Mouse (Mus musculus) heart, adult 11 months (tissue): ENCODE measurements around the gene Nod1.
"Not testable (repeated sequence)": the region's sequence is repeated elsewhere in the genome, so short reads cannot be mapped to it uniquely, and the experiment has no call there.

ENCODE experiments used
- DNase-seq: peaks from one replicate; pipeline ENCODE4 v3.0.0; 2022

Gene Nod1

DNA sequence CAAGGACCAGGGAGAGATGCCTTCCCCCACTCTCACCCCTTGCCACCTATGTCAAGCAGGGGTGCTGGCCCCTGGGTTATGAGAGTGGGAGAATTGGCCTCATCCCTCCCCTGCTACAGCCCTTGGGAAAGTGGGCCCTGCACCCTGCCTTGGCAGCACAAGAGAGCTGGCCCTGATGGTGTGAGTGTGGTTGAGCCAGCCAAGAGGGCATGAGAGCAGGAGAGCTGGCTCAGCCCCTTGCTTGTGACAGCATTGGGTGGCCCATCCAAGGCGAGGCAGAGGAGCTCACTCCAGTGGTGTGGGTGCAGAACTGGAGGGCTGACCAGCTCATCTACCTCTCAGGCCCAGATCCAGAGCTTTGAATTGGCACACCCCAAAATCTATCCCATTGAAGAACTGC lies 3.2 kb upstream of the Nod1 start:
- peak; percentile 96 for DNase-seq

DNA sequence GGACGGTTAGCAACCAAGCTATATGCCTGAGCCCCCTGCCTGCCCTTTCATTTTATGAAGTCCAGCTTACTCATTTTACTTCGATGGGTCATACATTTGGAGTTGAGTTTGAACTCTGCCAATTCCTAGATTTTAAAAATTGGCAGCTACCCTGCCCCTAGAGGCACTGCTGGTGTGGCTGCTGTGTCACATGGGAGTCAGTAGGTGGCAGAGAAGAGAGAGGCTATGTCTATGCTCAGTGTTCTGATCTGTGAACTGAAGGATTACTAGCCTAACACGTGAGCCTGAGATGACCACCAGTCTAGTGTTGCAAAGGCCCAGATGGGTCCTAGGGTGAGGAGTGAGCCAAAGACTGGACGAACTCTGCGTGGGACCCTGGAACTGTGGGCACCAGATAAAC lies 2.1 kb upstream of the Nod1 start:
- DNase-seq = peak; percentile 94

DNA sequence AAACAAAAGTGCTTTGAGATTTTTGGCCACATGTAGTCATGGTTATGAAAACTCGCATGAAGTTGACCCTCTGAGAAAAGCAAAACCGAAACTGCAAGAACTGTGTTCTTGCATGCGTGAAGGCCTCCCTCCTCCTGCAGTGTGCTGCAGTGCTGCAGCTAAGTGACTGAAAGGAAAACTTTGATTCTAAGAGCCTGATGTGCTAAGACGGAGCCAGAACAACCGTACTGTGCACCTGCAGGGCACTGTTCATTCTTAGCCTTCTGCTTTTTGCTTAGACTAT lies 458 bp upstream of the Nod1 start:
- peak; percentile 95 for DNase-seq

- peak; percentile 97 for DNase-seq
Observed at GRCm38 (mm10) chr6:54971731-54972110, 691 bp downstream of the Nod1 start.

DNA sequence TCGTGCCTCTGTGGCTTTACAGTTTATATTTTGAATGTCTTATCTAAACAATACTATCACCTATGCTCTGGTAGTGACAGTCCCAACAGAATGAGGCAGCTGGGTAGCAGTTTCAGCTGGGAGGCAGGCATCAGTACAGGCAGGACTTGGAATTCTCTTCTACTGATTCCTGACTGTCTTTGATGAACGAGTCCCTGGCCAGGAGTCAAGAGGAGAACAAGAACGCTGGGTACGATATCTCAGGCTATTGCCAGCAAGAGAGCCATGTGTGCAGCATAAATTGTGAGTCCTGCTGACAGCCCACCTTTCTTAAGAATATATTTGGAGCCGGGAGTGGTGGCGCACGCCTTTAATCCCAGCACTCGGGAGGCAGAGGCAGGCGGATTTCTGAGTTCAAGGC lies 1.9 kb downstream of the Nod1 start:
- peak; percentile 91 for DNase-seq

GRCm38 (mm10) chr6:54969801-54970200 lies 2.6 kb downstream of the Nod1 start:
- DNase-seq = peak; percentile 91

DNA sequence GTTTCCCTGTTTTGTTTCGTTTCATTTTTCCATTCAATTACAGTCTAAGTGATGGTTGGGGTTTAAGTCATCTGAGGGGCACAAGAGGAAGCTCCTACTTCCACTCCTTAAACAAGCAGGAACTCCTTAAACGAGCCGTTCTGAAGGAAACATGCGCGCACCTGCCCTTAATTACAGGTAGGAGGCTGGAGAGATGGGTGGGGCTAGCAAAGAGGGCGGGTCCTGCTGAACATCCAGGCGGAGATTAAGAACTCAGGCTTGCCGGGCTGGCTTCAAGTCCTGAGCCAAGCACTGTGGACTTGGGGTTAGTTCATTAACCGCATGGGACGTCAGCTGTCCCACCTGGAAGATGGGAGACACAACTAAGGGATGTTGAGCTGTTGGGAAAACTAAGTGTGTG lies 4.8 kb downstream of the Nod1 start:
- peak; percentile 89 for DNase-seq

DNA sequence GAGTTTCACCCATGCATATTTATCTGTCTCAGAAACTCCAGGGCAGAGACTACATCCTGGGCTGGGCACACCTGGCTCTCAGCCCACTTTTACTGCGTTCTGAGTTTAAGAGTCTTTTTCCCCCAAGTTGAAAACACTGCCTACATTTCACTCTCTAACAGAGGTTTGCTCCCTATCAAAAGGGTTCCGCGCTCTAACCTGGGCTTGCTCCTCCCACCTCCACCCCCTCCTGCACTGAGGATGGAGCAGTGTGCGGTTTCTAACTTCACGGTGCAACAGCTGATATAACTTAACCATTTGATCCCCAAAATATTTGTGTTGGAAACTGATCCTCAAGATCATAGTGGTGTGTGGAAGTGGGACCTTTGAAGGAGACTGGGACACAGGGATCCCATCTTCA lies 7.2 kb downstream of the Nod1 start:
- DNase-seq = no peak

GRCm38 (mm10) chr6:54964755-54965154 lies 7.7 kb downstream of the Nod1 start:
- no peak for DNase-seq

- DNase-seq = no peak
Observed at GRCm38 (mm10) chr6:54963599-54963998, 8.8 kb downstream of the Nod1 start.

- DNase-seq = peak; percentile 96
Observed at GRCm38 (mm10) chr6:54957655-54958054, 14.8 kb downstream of the Nod1 start.

GRCm38 (mm10) chr6:54956425-54956824 lies 16.0 kb downstream of the Nod1 start:
- DNase-seq = peak; percentile 95

DNA sequence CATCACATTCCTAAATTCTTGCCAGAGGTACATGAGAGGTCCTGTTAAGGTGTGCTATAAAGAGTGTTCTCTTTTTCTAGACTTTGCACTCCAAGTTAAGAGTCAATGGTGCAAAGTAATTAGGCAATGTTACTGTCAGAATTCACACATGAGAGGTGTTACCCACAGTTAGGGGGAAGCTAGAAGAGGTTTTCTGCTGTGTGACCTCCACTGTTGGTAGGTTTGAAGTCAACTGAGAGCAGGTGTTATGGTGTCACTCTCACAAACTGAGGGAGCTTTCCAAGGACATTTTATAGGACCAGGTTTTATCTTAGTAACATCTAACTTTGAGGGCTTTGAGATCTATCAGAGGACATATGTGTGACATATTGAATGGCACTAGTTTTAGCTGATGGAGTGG lies 16.5 kb downstream of the Nod1 start:
- no peak for DNase-seq

- DNase-seq = peak; percentile 98
Observed at GRCm38 (mm10) chr6:54954659-54955414, 17.6 kb downstream of the Nod1 start.

DNA sequence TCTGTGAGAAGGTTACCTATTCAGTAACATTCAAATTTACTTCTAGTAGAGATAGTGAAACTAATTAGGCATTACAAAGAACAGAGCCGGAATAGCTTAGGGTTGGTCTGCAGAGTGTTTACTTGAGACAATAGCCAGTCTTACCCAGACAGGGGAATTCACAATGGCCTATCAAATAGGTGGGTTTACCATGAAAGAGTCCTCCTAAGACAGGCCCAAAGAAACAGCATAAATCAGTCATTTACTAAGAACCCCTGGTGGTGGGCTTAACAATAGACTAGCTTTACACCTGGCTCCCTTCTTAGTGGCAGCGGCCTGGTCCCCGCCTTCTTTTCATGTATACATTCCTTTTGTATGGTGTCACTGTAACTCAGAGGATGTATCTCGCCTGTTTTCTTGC lies 19.0 kb downstream of the Nod1 start:
- DNase-seq = not testable (repeated sequence)

DNA sequence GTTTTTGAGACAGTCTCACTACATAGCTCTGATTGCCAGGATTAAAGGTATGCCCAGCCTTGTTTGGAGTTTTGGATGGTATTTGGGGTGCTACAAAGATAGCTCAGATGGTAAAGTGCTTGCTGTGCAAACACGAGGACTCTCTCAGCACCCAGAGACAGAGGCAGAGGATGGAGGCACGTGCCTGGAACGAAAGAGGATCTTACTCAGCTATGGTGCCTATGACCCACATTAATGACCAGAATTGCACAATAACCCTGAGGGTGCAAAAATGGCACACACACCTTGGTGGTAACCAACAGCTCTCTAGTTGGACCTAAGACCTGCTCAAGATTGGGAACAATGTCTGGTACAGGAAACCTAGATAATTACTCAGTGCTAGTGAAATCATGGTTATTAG lies 19.9 kb downstream of the Nod1 start:
- peak; percentile 85 for DNase-seq

DNA sequence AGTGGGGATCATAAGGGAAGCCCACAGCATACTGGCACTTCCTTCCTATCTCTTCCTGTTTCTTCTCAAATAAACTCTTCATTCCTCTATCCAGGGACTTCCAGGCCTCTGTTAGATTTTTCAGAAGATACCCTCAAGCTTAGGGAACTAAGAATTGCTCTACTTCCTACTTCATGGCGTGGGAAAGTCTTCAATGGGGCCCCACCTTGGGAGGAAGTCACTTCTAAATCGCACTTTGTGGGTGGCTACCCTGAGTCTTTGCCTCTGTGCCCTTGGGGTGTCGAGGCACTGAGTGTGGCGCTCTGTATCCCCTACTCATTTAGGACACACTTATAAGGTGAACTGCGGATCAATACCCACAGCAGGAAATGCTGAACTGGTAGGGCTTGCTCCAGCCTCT lies 23.7 kb downstream of the Nod1 start:
- no peak for DNase-seq

DNA sequence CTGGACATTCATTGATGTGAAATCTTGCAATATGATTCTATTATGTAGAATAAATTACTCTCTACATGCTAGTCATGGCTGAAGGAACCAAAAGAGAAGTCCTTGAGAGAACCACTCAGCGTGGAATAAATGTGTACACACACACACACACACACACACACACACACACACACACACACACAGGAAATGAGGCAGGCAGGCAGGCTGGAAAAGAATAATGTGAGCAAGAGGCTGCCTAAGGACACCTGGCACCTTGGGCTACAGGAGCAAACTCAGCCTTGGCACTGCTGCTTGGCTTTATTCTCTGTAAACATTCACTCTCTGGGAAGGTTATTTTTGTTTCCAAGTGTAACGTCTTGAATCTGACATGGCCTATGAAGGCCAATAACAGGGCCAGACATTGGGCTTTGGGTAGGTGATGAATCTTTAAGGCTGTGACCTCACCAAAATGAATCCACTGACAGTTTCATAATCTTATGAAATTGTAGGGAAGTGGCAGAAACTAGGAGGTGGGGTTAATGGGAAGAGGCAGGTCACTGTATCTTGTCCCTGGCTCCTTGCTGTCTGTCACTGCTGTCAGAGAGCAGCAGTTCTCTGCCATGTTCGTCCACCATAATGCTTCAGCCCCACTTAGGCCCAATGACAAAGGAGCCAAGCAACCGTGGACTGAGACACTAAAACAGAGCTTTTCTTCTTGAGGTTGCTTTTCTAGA lies 26.0 kb downstream of the Nod1 start:
- no peak for DNase-seq

GRCm38 (mm10) chr6:54944551-54944950 lies 27.9 kb downstream of the Nod1 start:
- no peak for DNase-seq

DNA sequence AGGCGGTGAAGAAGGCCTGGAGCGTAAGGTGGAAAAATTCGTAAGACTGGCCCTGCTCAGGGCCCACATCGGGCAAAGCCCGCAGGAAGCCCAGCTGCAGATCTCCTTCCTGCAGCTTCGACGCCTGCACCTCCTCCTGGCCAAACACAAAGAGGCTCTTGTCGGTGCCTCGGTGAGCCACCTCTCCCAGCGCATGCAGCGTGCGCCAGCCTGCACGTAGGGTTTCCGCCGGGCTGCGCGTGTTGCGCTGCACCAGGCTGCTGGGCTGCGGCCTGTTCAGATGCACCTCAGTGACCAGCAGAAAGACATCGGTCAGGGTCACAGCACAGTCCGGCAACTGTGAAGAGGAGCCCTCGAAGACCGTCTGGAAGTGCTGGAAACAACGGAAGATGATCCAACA lies 28.7 kb downstream of the Nod1 start:
- no peak for DNase-seq

GRCm38 (mm10) chr6:54943292-54943691 lies 29.1 kb downstream of the Nod1 start:
- peak; percentile 94 for DNase-seq

GRCm38 (mm10) chr6:54941149-54941548 lies 31.3 kb downstream of the Nod1 start:
- DNase-seq = no peak

DNA sequence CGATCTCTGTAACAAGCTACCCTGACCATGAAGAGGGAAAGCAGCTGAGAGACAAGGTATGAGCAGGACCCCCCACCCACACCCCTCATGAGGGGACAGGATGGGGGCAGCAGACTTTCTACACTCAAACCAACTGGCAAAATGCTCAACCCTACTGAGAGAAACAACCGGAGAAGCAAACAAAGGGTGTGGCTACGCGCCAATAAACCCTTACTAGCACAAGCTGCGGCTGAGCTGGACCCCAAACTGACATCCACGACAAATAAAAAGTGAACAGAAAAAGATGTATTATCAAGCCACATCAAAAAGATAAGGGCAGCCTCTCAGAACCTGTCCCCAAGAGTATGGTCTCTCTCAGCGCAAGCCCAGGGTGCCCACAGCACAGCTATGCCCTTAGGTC lies 32.3 kb downstream of the Nod1 start:
- no peak for DNase-seq

- peak; percentile 99 for DNase-seq
Observed at GRCm38 (mm10) chr6:54939631-54940030, 32.8 kb downstream of the Nod1 start.

DNA sequence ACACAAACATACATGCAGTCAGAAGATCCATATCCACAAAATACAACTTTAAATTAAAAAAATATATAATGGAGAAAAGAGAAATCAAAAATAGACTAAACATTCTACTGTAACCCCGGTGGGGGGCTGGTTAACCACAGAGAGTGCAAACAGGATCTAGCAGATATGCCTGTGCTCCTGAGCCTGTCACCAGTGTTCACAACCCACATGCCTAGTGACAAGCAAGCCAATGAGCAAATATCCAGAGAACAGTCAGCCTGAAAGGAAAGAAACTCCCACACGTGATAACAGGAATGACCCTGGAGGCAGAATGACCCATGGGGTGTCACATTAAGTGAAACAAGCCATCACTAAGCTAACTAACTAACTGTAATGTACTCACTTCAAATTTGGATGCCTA lies 35.9 kb downstream of the Nod1 start:
- peak; percentile 74 for DNase-seq
